In genomic region chr10:81229735-81230437, GRCm38 (mm10) we compare ENCODE assay signal across 9 mouse cellular contexts. TPM values are rescaled to one million over a fixed set of nuclear protein-coding genes. Genes with fewer than 3 reads are reported as not detected.
A peak's percentile ranks its signal among the peaks of the same experiment; 100 is the strongest.
DNase-seq lines count a peak whose midpoint lies in the region; ATAC-seq lines count a peak whose summit lies in the region.
"Had no signal": no experiment of that assay in that cellular context is flagged by ENCODE, and none has a peak within 500 bp of the region (broad histone marks: within the 10 kb centered on the region; RNA-seq: fewer than 3 reads in every experiment).

No protein-coding gene starts in this region.

- H3K9ac ChIP-seq in embryonic facial prominence, embryonic 14.5 days (ENCODE audit: low read depth, low read length) = peak overlapping the region; percentile 26
- no peak overlapping the region for H3K9ac ChIP-seq in limb, embryonic 15.5 days

- peak overlapping the region; percentile 44 for H3K4me3 ChIP-seq in heart, embryonic 10.5 days
- H3K4me3 ChIP-seq in embryonic facial prominence, embryonic 14.5 days (ENCODE audit: low read depth, low read length) = peak overlapping the region; percentile 23
- 0 out of 2 replicates have a peak overlapping the region, but pooled peaks have one; percentile 8 for H3K4me3 ChIP-seq in limb, embryonic 15.5 days

- 13% methylated on average over 20 of the region's 20 CpGs for WGBS in heart, embryonic 10.5 days
- WGBS in embryonic facial prominence, embryonic 14.5 days = 15% methylated on average over 20 of the region's 20 CpGs
- WGBS in limb, embryonic 15.5 days = 10% methylated on average over 20 of the region's 20 CpGs

- no peaks in the 10 kb centered on the region for H3K9me3 ChIP-seq in heart, embryonic 10.5 days
- no peaks in the 10 kb centered on the region for H3K9me3 ChIP-seq in embryonic facial prominence, embryonic 14.5 days (ENCODE audit: control insufficient read depth, low read length)
- H3K9me3 ChIP-seq in limb, embryonic 15.5 days = no peaks in the 10 kb centered on the region

- H3K4me1 ChIP-seq in heart, embryonic 10.5 days = peaks cover 31% of the 10 kb centered on the region
- peaks cover 9% of the 10 kb centered on the region for H3K4me1 ChIP-seq in embryonic facial prominence, embryonic 14.5 days (ENCODE audit: control insufficient read depth, insufficient read depth, low read length)
- peaks cover 20% of the 10 kb centered on the region for H3K4me1 ChIP-seq in limb, embryonic 15.5 days

- ATAC-seq in embryonic facial prominence, embryonic 14.5 days (ENCODE audit: low read depth) = no peak
- ATAC-seq in limb, embryonic 15.5 days (ENCODE audit: insufficient number of reproducible peaks, low FRiP score, low TSS enrichment, low read depth) = no peak

- H3K36me3 ChIP-seq in heart, embryonic 10.5 days = no peaks in the 10 kb centered on the region; the same call in 1 of the 2 replicates
- H3K36me3 ChIP-seq in embryonic facial prominence, embryonic 14.5 days (ENCODE audit: control insufficient read depth, insufficient read depth, low read length) = no peaks in the 10 kb centered on the region
- no peaks in the 10 kb centered on the region for H3K36me3 ChIP-seq in limb, embryonic 15.5 days

- no peak overlapping the region for H3K27ac ChIP-seq in heart, embryonic 10.5 days
- H3K27ac ChIP-seq in embryonic facial prominence, embryonic 14.5 days (replicated peaks; ENCODE audit: low read depth, low read length) = no peak overlapping the region
- no peak overlapping the region for H3K27ac ChIP-seq in limb, embryonic 15.5 days

- no peak for DNase-seq in heart, embryonic 10.5 days (ENCODE audit: low spot score)
- no peak for DNase-seq in heart, adult 9 months (ENCODE audit: low spot score in 2 of 2)
- DNase-seq in CD4-positive, CD25-positive, alpha-beta regulatory T cell, adult 2 months (ENCODE audit: low read depth, low spot score) = peak; percentile 52
- no peak for DNase-seq in embryonic facial prominence, embryonic 14.5 days (ENCODE audit: low spot score)
- no peak for DNase-seq in testis, postnatal 10 days (ENCODE audit: low spot score)
- DNase-seq in layer of hippocampus, postnatal 36 days = no peak
- DNase-seq in kidney, postnatal 36 days = no peak

- H3K4me2 ChIP-seq in embryonic facial prominence, embryonic 14.5 days (ENCODE audit: low read depth, low read length) = peak overlapping the region; percentile 41
- H3K4me2 ChIP-seq in limb, embryonic 15.5 days = peak overlapping the region; percentile 30; the same call in 1 of the 2 replicates

- peaks cover 51% of the 10 kb centered on the region for H3K27me3 ChIP-seq in heart, embryonic 10.5 days (ENCODE audit: insufficient read depth, poor library complexity, severe bottlenecking)
- H3K27me3 ChIP-seq in embryonic facial prominence, embryonic 14.5 days (replicated peaks; ENCODE audit: control insufficient read depth, insufficient read depth, low read length) = peaks cover 30% of the 10 kb centered on the region
- peaks cover 50% of the 10 kb centered on the region for H3K27me3 ChIP-seq in limb, embryonic 15.5 days

RNA-seq across cellular contexts. Expression of gene Atcay, which starts 0.7 kb away (rescaled TPM):
- polyA plus RNA-seq in heart, embryonic 10.5 days (2016; fragmentation: Nextera tagmentation; extraction: Ambion mirVana) = 0.28 and 0.37 TPM in 2 replicates
- polyA plus RNA-seq in embryonic facial prominence, embryonic 14.5 days (2014; fragmentation: Nextera tagmentation; extraction: Ambion mirVana) = 2.3 and 2.4 TPM in 2 replicates
- polyA plus RNA-seq in limb, embryonic 15.5 days (2015; fragmentation: Nextera tagmentation; extraction: Ambion mirVana) = 0.25 and 0.28 TPM in 2 replicates
- total RNA-seq in layer of hippocampus, postnatal 36 days (2021) = 100 to 1,000 TPM; 150 TPM

RNA-seq across cellular contexts. Expression of gene Zfr2, which starts 3.1 kb away (rescaled TPM):
- polyA plus RNA-seq in heart, embryonic 10.5 days (2016; fragmentation: Nextera tagmentation; extraction: Ambion mirVana) = 4.9 and 5.6 TPM in 2 replicates
- polyA plus RNA-seq in embryonic facial prominence, embryonic 14.5 days (2014; fragmentation: Nextera tagmentation; extraction: Ambion mirVana) = 6.5 and 9.7 TPM in 2 replicates
- 8.7 and 10.9 TPM in 2 replicates for polyA plus RNA-seq in limb, embryonic 15.5 days (2015; fragmentation: Nextera tagmentation; extraction: Ambion mirVana)
- total RNA-seq in layer of hippocampus, postnatal 36 days (2021) = 10 to 100 TPM; 65.7 to 70.0 TPM

RNA-seq across cellular contexts. Expression of gene Matk, which starts 22.8 kb away (rescaled TPM):
- polyA plus RNA-seq in heart, embryonic 10.5 days (2016; fragmentation: Nextera tagmentation; extraction: Ambion mirVana) = 1.2 and 2.2 TPM in 2 replicates
- polyA plus RNA-seq in embryonic facial prominence, embryonic 14.5 days (2014; fragmentation: Nextera tagmentation; extraction: Ambion mirVana) = 4.9 and 5.4 TPM in 2 replicates
- polyA plus RNA-seq in limb, embryonic 15.5 days (2015; fragmentation: Nextera tagmentation; extraction: Ambion mirVana) = 5.4 and 6.0 TPM in 2 replicates
- 100 to 1,000 TPM; 227 to 236 TPM for total RNA-seq in layer of hippocampus, postnatal 36 days (2021)

RNA-seq across cellular contexts. Expression of gene Nmrk2, which starts 28.0 kb away (rescaled TPM):
- polyA plus RNA-seq in heart, embryonic 10.5 days (2016; fragmentation: Nextera tagmentation; extraction: Ambion mirVana) = 2.7 and 3.8 TPM in 2 replicates
- polyA plus RNA-seq in embryonic facial prominence, embryonic 14.5 days (2014; fragmentation: Nextera tagmentation; extraction: Ambion mirVana) = 1.2 and 1.7 TPM in 2 replicates
- 0.41 and 1.3 TPM in 2 replicates for polyA plus RNA-seq in limb, embryonic 15.5 days (2015; fragmentation: Nextera tagmentation; extraction: Ambion mirVana)
- under 1 TPM; 0.20 to 0.25 TPM for total RNA-seq in layer of hippocampus, postnatal 36 days (2021)
- total RNA-seq: CH12.LX had no signal

RNA-seq across cellular contexts. Expression of gene Mrpl54, which starts 36.8 kb away (rescaled TPM):
- polyA plus RNA-seq in heart, embryonic 10.5 days (2016; fragmentation: Nextera tagmentation; extraction: Ambion mirVana) = 284 and 285 TPM in 2 replicates
- polyA plus RNA-seq in embryonic facial prominence, embryonic 14.5 days (2014; fragmentation: Nextera tagmentation; extraction: Ambion mirVana) = 196 and 206 TPM in 2 replicates
- polyA plus RNA-seq in limb, embryonic 15.5 days (2015; fragmentation: Nextera tagmentation; extraction: Ambion mirVana) = 189 and 194 TPM in 2 replicates
- 10 to 100 TPM; 32.3 to 36.0 TPM for total RNA-seq in layer of hippocampus, postnatal 36 days (2021)
